Mouse (Mus musculus) natural killer cell, adult 2 months (primary cell): ENCODE data around the gene Fndc4.
A peak's percentile ranks its signal among the peaks of the same experiment; 100 is the strongest.

Experiments
- DNase-seq, 2 experiments: peaks; one replicate each; pipeline ENCODE4 v3.0.0; 2022; ENCODE audit warnings: low spot score in 2 of 2

Gene Fndc4

GRCm38 (mm10) chr5:31295606-31296141 is at the start of gene Fndc4:
Gene Fndc4 (minus strand): TSS chr5:31296080.
- DNase-seq: no peak

DNA sequence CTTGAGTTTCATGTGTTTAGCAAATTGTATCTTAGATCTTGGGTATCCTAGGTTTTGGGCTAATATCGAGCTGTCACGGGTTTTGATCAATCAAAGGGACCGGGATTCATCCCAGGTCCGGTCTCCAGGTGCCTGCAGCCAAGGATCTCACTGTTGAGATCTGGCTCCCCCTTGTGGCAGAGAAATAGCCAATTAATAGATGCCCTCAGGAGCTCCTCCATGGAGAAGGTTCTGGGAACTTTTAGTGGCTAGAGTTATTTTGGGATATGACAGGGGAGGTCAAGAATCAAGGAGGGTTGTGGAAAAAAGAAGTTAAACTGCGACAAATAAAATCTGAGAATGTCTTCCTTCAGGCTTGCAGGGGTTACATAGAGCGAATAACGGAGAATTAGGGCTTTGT is 32.4 kb upstream of the Fndc4 start:
- peak; percentile 25 to 43 for DNase-seq

GRCm38 (mm10) chr5:31326850-31327249 is 31.0 kb upstream of the Fndc4 start:
- peak in 1 of 2 experiments; percentile 24 for DNase-seq

DNA sequence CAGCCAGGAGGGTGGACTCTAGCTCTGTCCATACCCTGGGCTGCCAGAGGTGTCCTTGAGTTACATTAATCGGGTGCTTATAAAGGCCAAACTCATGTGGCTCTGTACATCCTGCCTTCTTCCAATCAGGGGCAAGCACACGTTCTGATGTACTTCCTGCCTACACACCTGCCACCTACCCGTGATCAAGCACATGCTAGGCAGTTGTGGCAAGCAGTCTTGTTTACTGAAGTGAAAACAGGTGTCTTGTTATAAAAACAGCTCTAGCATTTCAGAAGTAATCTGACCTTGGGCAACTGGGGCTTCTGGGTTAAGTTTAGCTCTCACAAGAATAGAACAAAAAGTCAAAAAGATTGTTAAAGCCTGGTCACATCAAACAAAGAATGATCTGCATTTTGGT is 28.2 kb upstream of the Fndc4 start:
- DNase-seq: no peak

GRCm38 (mm10) chr5:31322776-31323175 is 26.9 kb upstream of the Fndc4 start:
- DNase-seq: no peak

- no peak for DNase-seq
Observed at GRCm38 (mm10) chr5:31312806-31313205, 16.9 kb upstream of the Fndc4 start.

GRCm38 (mm10) chr5:31303093-31303492 is 7.2 kb upstream of the Fndc4 start:
- DNase-seq: no peak

DNA sequence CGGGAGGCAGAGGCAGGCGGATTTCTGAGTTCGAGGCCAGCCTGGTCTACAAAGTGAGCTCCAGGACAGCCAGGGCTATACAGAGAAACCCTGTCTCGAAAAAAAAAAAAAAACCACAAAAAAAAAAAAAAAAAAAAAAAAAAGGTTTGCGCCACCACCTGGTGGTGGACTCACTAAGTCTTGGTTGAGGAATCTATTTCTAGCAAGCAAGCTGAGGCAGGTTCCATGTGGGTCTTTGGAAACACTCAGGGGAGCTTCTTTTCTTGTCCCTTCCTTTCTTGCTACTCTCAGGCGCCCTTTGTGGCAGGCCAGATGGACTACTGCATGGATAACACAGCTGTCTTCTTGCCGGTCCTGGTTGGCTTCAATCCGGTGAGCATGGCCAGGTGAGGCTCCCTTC is 6.0 kb upstream of the Fndc4 start:
- no peak for DNase-seq

DNA sequence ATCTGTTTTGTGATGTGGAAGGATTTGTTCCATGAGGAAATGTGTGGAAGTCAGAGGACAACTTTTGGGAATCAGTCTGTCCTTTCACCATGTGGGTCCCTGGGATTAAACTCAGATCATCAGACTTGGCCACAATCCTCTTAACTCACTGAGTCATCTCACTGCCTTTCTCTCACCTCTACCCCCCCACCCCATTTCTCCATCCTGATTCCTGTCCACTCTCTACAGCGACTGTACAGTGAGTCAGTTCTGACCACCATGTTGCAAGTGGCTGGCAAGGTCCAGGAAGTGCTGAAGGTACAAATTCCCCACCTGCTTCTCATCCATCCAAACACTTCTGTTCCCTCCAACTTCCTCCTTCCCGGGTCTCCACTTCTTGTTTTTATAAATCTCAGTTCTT is 2.6 kb upstream of the Fndc4 start:
- DNase-seq: no peak

DNA sequence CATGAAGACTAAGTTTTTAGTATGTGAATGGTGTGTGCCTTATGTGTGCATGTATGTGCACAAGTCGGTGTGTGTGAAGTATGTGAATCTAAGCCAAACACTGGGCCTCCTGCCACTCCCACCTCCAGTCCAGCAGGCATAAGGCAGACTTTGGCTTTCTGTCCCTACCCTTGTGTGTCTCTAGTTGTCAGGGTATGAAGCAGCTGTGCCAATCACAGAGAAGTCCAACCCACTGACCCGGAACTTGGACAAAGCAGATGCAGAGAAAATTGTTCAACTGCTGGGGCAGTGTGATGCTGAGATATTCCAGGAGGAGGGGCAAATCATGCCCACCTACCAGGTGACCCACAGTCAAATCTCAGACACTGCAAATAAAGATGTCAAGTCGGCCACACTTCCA is 2.1 kb upstream of the Fndc4 start:
- no peak for DNase-seq

- DNase-seq: no peak
Observed at GRCm38 (mm10) chr5:31297047-31297757, 1.3 kb upstream of the Fndc4 start, which contains the start of gene Gckr. Gene Gckr (plus strand): TSS chr5:31297443.

DNA sequence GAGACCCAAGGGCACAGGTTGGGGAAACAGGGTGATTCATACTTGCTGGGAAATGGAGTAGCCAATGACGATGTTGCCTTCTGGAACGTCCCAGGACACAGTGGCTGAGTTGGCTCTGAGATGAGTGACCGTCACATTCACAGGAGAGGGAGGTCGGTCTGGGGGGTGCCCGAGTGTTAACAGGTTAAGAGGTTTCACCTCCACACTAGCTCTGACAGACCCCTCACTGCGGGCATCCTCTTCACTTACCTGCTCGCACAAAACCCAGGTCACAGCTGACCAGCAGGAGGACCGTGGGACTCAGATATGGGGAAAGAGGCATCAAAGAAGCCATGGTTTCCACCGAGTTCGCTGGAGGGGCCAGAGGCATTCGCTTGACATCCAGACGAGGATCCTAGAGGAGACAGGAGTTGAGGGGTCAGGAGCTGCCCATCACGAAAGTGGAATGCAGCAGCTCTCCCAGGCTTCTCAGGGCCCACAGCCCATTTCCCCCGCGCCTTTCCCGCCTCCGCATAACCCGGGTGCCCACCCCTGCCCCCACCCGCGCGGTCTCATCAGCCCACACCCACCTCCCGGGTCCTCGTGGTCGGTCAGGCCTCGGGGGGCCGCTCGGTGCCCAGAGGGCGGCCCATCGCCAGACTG is 795 bp downstream of the Fndc4 start:
- DNase-seq: no peak

DNA sequence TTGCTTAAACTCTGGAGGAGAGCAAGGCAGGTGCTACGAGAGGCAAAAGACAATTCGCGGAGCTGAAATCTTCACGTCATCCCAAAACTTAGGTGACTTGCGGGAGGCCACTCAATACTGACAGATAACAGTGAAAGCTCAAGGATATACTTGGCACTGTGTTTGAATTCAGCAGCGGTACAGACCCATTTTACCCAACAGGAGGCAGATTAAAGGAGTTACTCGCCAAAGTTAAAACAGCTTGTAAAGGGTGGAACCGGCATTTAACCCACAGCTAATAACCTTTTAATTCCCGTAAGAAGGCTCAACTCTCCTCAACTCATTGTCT is 4.6 kb downstream of the Fndc4 start:
- no peak for DNase-seq

DNA sequence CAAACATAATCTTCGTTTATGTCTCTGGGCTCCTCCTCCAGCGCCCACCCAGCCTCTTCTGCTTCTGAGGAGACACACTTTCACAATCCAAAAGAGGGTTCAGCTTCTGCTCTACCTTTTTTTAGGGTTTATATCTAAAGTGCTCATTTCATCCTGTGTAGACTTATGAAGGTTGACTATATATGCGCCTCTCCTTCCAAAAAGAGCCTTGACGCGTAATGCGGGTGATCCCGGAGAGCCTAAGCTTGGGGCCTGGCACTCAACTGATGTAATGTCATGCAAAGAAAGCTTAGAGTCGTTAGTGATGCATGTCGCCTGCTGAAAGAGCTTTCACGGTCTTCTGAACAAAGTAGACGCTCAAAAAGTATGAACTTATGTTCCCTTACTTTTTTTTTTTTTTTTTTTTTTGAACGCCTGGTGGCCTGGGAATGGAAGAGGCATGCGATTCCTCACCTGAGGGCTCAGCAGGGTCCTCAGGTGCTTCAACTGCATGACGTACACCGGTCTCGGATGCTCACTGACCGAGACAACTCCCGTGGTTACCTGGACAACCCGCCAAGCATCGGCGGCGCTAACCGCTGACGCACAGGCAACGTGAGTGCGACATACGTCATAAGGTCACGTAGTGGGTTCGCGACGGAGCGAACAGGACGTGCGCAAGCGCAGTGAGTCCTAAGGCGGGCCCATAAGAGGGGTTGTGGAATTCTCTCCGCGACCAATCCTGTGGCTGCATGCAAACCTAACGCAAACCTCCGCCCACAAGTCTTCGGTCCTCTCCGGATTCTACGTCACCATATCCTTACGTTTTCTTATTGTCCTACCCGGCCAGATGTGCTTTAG is 5.1 kb downstream of the Fndc4 start, which contains the start of gene Ift172:
TSS of gene Ift172 (minus strand) at position 596 of the 840 bp plus-strand sequence.
- peak; percentile 95 to 96 for DNase-seq

DNA sequence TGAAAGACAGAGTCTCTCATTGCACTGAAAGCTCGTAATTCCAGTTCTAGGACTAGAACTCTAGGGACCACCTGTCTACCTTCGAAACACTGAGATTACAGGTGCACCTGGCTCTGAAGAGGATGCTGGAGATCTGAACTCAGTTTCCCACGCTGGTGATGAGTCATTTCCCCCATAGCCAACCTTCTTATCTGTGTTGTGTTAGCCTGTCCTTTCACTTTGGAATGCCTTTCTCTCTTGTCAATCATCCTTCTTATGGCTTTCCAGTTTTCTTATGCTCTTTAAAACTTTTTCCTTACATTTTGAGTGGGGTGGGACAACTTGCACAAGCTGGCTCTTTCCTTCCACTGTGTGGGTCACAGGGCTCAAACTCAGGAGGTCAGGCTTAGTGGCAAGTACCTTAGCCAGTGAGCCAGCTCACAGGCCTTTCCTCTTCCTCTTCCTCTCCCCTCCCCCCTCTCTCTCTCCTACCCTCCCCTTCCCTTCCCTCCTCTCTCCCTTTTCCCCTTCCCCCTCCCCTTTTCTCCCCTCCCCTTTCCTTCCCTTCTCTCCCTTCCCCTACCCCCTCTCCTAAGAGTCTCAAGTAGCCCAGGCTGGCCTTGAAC is 6.2 kb downstream of the Fndc4 start:
- DNase-seq: no peak

DNA sequence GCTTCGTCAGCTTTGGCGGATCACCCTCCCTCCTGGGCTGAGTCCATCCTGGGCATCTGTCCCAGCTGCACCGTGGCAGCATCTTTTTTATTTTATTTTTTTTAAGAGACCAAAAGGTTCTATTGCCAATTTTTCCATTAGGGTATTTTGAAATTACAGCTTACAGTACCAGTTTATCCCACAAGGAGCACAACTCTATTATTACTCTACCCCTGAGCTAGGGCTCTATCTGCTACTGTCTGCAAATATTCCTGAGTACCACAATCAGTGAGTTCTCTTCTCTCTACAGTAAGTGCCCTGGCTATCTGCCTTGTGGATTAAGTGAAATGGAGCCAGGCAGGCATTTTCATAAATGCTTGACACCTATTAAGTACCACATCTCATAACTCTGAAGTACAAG is 7.2 kb downstream of the Fndc4 start:
- DNase-seq: no peak

DNA sequence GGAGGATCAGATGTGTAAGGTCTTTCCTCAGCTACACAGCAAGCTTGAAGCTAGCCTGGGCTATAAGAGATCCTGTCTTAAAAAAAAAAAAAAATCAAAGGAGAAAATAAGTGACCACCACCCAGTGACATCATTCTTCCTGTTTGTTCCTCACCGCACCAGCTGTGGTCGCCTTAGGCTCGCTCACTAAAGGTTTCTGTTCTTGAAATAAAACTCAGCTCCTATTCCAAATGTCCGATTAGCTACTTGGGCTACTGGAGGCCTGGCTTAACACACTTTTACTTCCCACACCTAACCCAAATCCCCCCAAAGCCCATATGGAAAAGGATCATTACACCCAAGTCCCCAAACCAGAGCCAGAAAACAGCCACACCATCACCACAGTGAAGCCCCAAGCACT is 7.7 kb downstream of the Fndc4 start:
- DNase-seq: peak; percentile 44 to 50

DNA sequence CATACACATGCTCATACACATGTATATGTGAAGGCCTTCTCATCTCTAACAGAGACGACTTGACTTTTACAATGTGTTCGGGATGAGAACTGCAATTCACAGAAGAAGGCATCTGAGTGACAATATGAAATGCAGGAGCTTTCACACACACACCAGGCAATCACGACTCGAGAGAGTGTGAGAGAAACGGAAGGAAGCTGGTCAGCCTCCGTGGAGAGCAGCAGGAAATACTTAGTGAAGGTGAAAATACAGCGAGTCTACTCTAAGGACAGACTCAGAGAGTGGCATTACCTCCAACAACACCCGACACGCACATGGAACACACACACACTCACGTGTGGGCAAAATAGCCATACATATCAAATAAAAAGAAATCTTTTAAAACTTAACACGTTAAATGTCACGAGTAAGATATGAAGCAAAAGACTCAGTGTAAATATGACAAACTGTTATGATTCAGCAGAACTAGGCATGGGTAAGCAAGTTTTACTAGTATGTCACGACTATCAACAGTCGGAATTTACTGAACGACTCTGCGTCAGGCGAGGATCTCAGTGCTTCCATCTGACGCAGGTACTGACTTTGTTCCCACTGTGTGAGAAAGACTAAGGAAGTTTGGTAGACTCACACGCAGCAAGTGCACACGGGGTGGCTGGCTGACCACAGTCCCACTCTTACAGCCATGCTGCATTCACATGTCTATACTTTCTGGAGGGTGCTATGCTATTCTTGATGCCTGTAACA is 16.5 kb downstream of the Fndc4 start:
- DNase-seq: peak; percentile 47

DNA sequence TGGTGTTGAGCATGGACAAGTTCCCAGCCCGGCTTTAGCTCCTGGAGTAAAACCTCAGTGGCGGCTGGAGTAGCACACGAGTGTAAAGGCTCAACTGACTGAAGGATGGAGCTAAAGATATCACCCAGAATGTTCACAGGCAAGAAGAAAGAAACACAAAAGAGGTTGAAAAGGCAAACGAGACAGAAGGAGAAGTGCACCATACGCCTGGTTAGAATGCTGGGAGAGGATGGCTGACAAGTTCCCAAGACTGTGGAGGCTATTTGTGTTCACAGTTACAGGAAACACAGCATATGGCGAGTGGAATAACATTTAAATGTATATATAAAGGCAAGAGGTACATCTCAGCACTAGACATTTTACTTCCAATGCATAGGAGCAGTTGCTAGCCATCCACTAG is 22.9 kb downstream of the Fndc4 start:
- no peak for DNase-seq

- DNase-seq: no peak
Observed at GRCm38 (mm10) chr5:31267686-31268085, 28.2 kb downstream of the Fndc4 start.

DNA sequence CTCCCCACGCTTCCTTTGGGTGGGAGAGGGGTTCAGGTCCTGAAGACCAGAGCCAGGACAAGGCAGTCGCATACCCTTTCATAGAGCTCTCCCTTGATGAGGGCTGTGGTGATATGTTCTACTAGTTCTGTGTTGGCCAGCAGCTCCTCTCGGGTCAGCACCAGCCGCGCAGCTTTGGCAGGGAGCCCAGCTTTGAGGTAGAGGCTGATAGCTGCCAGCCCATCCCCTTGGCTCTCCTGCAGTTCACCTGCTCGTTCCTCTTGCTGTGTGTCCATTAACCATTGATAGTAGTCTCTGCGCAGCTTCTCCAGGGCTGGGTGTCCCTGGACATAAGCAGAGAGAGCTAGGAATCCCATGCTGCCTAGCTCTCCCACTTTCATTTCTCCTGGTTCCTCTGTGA is 29.8 kb downstream of the Fndc4 start:
- DNase-seq: no peak
